Mouse (Mus musculus) thymus, postnatal 14 days (tissue): ENCODE results near the gene Pip5kl1.
A peak's percentile ranks its signal among the peaks of the same experiment; 100 is the strongest.

Source experiments
- DNase-seq: peaks from one replicate; pipeline ENCODE4 v3.0.0; 2021

The Pip5kl1 gene

DNA sequence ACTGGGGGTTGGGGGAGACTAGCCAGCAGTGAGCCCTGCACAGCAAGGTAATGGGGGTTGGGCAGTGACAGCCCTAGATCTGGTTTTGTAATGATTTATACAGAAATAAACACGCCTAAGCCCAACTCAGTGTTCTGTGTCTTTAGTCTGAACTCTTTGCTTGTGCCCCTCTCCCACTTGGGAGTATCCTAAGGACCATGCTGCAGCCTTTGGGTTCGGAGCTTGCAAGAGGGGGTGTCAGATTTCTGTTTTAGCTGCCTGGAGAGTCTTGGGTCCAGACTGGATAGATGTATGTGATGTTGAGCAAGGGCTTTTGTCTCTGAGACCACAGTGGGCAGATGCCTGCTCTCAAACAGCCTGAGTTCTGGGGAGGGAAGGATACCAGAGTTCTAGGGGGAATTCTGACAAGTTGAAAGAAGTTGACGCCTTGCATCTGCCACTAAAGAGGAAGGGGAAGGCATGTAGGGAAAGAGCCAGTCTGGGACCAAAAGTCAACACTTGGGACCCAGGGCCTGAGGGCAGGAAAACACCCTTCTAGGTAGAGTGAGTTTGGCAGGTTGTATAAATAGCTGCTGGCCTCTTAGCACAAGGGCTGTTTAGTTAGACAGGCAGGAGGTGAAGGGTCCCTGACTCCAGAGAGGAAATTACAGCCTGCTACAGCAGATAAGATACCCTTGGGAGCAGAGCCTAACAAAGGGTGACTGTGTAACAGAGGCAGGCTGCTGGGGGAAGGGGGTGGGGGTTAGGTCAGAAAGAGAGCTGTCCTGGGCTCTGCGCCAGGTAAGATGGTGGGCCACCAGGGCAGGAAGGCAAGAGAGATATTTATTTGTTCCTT lies 46.3 kb downstream of the Pip5kl1 start:
- no peak for DNase-seq

DNA sequence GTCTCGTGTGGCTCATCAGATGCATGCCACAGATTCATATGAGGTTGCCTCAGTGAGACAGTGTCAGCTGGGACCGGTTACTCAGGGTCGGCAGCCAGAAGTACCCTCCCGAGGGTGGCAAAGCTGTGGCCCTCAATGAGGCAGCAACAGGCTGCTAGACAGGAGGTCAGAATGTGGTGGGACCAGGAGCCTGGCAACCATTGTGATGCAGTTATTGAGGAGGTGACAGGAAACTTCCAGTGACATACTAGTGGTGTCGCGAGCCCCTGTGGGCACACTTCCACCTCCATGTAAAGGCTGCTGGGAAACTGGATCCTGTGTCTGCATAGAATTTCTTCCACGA lies 46.9 kb downstream of the Pip5kl1 start, which contains the start of gene Ak1:
TSS of gene Ak1 (plus strand) at position 242 of the 343 bp plus-strand sequence.
- DNase-seq = no peak

DNA sequence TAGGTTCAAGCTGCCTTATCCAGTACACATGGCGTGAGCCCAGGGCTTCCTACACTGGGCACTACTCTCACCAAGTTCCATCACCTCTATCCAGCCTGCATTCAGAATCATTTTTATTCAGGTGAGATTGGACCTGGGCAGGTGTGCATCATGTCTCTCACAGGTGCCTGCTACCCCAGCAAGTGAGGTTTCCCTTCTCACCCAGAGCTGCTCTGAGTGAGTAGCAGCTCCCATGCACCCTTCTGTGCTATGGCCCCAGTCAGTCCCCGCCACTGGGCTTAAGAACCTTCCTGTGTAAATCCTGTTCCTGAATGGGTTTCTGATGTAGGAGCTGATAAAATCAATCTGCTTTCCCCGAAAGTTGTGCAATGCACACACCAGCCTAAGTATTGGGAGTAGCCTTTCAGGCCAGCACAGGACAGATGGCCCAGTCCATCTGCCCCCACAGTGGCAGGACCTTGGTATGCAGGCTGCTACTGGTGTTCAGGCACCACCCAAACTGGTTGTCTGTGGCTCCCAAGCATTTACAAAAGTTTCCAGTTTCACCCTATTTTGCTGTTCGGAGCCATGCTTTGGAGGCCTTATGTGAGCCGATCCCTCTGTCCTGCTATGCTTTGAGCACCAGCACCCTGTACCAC lies 49.6 kb downstream of the Pip5kl1 start:
- DNase-seq = no peak

DNA sequence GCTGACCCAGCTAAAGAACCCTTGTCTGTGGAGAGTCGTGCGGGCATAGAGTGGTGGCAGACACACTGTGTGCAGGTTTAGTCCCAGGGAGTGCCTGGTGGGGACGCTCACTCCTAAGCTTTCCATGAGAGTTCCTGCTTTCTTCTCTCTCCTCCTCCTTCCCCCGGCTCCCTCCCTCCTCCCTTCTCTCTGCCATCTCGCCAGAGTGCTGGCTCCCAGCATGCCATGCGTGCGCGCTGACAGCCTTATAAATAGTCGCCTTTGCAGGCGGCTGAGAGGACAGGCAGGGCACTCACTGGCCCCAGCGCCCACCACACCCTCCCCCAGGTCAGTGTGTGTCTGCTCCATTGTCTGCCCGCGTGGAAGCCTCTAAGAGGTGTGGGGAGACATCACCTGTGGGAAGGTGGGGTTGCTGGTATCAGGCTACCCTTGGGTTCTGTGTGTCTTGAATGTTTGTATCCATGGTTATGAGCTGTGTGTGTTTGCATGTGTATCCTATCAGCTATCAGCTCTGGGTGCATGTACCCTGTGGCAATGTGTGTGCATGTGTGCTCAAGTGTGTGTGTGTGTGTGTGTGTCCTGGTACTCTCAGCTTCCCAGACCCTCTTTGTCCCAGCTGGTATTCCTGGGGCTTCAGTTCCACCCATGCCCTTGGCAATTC lies 50.7 kb downstream of the Pip5kl1 start:
- no peak for DNase-seq

DNA sequence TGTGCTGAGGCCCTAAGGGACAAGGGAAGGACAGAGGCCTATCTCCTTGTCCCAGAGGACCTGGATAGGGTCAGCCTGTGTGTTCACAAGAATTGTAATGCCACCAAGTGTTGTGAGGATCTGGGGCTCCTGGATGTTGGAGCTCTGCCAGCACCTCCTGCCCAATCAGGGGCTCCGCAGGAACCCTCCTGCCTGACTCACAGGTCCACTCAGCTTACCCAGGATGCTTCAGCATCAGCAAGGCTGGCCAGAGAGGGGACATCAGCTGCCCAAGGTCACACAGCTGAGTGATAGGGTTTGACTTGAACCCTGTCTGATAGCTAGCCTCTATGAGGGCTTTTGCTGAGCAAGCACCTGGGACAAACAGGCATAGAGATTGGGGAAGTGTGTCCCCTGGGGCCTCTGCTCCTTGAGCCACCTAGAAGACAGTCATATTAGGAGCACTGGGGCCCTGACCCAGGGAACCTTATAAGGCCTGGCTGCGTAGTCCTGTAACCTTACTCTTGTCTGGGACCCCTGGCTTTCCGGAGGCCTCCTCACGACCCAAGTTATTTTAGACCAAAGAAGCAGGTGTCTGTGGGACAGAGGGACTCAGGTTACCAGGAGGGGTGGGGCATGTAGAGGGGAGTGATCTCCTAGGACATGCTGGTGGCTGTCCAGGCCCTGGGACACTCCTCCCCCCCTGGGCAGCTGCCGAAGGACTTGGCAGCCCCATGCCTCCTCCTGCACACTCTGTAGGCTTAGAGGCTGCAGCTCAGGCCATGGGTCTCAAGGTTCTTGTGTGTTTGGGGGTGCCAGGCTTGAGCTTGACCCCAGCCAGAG lies 51.5 kb downstream of the Pip5kl1 start:
- DNase-seq = no peak

DNA sequence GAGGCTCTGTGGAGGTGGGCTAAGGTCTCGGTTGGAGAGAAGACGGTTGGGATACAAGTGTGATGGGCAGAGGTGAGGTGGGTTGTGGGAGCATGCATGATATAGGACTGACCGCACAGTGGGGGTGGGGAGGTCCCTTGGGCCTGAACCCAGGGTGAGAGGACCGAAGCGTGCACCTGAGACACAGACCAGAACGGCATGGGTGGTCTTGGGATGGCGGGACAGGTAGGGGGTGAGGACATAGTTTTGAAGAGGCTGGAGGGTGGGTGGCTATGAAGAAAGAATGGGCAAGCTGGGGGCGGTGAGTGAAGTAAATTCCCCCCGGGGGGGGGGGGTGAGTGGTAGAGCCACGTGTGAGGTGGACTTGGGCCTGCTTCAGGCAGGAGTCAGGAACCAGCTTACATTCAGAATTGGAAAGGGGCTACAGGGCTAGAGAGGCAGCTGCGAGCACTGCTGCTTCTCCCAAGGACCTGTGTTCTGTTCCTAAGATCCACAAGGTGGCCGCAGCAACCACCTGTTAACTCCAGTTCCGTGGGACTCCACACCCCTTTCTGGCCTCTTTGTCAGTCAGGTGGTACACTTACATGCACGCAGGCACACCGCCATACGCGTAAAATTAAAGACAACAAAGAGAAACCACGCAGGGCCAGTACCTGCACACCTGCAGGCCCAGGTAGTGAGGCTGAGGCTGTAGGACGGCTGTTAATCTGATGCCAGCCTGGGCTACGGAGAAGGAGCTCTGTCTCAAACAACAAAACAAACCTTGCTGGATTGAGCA lies 52.9 kb downstream of the Pip5kl1 start:
- no peak for DNase-seq

DNA sequence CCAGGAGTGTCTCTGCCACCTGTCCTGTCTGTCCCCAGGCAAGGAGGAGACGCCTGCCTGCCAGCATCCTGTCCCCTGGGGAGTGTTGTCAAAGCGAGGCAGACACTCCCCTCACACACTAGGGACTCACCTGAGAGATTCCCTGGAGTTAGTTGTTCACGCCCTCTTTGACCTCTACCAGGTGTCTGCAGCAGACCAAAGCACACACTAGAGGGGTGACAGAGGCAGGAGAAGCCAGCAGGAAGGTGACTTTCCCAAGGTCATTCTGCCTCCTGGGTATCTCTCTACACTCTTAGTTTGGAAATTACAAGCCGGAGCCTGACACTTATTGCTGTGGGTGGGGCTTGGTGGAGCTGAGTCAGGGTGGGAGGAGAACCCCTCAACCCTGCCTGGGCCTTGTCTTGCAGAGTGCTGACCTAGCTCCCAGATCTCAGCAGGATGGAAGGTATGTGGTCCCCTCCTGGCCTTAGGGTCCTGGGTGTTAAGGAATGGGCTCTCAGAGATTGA lies 53.5 kb downstream of the Pip5kl1 start:
- DNase-seq = no peak

DNA sequence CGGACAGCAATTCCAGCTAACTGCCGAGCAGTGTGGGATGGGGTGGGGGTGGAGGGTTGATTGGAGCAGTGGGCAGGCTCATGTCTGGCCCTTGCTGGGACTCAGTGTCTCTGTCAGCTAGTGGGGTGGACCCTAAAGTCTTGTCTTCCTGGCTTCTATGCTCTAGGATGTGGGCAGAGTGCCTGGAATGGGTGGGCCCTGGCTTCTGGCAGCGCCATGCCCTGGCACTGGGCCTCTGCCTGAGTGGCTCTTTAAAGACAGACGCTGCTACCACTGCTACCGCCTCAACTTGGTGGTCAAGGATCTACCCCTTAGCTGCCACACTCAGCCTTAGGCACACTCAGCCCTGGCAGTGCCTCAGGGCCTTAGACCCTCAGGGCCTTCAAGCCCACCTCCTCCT lies 54.1 kb downstream of the Pip5kl1 start:
- no peak for DNase-seq

DNA sequence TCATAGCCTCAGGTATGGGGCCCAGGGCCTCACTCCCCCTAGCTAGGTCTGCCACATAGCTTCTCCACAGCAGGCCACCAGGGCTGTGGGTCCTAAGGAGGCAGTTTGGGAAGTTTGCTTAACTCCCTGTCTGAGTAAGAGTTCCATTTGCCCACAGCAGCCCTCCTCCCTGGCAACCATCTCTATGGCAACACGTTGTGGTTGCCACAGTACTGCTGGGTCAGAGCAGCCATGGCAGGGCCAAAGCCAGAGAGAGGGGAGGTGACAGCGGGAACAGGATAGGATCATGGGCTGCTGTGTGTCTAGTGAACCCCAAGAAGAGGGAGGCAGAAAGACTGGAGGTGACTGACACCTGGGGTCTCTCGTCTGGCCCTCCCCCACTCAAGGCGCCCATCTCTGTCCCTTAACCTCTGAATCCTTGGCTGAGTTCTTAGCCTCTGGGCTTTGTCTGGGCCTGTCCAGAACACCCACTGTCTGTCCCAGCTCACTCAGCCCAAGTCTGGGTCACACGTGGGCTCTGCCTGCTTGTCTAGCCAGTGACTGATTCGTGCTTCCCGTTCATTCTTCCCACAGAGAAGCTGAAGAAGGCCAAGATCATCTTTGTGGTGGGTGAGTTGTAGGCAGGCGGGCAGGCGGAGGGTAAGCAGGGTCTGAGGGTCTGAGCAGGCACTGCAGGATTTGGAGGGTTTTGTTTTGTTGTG lies 54.8 kb downstream of the Pip5kl1 start:
- no peak for DNase-seq

DNA sequence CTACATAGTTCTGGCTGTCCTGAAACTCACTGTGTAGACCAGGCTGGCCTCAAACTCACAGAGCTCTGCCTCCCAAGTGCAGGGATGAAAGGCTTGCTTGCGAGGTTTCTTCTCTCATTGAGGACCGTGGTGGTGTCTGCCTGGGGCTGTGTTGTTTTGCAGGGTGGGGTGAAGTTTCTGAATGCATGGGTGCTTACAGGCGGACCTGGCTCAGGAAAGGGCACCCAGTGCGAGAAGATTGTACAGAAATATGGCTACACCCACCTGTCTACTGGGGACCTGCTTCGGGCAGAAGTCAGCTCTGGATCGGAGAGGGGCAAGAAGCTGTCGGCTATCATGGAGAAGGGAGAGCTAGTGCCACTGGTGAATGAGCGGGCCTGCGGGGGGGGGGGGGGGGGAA lies 55.4 kb downstream of the Pip5kl1 start:
- no peak for DNase-seq

DNA sequence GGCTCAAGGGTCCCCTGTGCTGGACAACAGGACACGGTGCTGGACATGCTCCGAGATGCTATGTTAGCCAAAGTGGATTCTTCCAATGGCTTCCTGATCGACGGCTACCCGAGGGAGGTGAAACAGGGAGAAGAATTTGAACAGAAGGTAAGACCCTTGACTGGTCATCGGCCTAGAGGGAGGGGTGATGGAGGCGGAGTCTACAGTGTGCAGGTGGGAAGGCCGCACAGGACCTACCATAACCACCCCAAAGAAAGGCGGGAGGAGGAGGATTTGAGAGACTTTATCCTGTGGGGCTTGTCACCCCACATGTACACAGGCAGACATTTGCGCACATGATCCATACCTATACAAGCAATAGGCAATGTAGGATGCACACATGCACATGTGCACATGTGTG lies 56.4 kb downstream of the Pip5kl1 start:
- no peak for DNase-seq

DNA sequence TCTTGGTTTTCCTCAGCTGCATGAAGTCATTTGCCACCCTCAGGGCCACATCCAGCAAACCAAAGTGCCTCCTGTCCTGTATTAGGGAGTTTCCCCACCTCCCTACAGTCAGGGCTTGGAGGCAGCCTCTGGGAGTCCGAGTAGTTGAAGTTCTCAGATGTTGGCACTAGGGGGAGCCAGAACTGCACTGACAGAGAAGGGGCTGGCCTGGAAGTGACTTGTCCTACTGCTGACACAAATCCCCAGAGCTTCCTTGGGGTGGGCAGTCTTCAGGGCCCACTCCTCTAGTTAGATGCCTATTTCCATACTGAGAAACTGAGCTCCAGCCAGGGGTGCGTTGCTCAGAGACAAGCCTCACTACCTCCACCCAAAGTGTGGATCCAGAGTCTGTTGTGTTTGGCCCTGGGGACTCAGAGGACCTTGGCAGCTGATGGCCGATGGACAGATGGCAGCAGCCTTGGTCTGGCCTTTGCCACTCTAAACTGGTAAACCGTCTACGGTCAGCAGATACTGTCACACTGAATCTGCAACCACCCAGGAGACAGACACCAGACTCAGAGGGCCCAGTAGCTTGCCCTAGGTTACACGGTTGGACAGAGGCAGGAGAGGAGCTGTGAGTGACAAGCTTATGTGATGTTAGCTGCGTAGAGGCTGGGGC lies 57.3 kb downstream of the Pip5kl1 start:
- DNase-seq = peak; percentile 83
